Mouse (Mus musculus) R1 (cell line): Measurements from ENCODE around the gene Hmgb2.
A peak's percentile ranks its signal among the peaks of the same experiment; 100 is the strongest.
"Not testable (repeated sequence)": the region's sequence is repeated elsewhere in the genome, so short reads cannot be mapped to it uniquely, and the experiment has no call there.

ENCODE experiments used
- DNase-seq: peaks from one replicate; pipeline ENCODE4 v3.0.0-alpha.2; 2018; ENCODE audit warnings: low read depth, low spot score

The Hmgb2 gene

DNA sequence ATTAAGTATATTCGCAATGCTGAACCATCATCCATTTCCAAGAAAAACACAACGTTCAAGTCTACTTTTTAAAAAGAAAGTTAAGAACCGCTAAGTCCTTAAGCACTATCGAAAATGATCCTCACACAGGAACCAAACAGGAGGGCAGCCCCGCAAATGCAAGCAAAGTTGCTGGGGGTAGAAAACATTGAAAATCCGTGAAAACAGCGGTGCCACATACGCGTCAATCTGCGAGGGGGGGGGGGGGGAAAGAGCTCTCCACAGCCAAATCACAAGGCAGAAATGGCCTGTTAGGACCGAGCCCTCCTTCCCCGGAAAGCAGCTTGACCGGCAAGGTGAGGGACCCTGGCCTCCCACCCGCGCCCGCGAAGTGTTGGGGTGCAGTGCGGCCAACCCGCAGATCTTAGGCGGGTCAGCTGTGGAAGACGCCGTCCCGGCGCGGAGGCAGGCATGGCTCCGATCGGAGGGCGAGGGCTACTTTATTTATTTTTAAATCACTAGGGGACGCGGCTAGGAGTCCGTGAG, 854 bp upstream of the Hmgb2 start:
- no peak for DNase-seq

DNA sequence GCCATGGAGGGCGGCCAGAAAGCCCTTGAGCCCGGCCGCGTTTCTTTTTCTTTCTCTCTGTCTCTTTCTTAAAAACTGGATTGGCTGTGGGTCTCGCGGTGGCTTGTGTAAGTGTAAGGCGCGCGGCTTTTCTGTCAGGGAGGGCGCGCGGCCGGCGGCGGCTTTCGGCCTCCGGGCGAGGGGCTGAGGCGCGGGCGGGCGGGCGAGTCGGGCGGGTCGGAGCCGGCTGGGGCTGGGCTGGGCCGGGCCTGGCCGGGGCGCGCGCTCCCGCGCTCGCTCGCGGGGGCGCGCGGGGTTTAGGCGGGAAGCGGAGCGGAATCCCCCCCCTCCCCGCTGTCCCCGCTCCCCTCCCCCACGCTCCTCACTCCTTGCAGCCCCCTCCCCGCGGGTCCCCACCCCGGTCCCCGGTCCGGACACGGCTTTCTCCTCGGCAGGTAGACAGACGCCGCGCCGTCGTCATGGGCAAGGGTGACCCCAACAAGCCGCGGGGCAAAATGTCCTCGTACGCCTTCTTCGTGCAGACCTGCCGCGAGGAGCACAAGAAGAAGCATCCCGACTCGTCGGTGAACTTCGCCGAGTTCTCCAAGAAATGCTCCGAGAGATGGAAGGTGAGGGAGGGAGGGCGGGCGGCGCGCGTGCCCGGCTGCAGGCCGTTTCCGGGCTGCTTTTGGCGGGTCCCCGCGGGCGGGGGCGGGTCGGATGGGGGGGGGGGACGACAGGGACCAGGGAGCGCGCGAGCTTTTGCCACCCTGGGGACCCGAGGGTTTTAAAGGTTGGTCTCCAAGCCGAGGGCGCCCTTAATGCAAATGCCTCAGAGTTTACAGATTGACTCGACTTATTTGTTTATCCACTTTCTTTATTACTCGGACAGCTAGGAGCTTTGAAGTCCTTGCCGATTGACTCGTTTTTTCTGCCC, 692 bp downstream of the Hmgb2 start:
- DNase-seq: peak; percentile 55

DNA sequence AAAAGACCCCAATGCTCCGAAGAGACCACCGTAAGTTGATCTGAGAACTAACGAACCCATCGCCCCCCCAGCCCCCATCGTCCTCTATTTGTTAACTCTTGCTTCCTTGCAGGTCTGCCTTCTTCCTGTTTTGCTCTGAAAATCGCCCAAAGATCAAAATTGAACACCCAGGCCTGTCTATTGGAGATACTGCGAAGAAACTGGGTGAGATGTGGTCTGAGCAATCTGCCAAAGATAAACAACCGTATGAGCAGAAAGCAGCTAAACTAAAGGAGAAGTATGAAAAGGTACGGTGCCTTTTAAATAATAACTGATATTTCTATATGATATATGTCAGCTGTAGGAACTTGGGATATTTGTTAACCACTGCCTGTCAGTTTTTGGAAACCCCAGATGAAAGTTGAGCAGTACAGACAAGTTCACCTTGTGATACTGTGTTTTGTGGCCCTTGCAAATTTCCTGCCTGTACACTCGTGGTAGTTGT, 1.5 kb downstream of the Hmgb2 start:
- DNase-seq: not testable (repeated sequence)

DNA sequence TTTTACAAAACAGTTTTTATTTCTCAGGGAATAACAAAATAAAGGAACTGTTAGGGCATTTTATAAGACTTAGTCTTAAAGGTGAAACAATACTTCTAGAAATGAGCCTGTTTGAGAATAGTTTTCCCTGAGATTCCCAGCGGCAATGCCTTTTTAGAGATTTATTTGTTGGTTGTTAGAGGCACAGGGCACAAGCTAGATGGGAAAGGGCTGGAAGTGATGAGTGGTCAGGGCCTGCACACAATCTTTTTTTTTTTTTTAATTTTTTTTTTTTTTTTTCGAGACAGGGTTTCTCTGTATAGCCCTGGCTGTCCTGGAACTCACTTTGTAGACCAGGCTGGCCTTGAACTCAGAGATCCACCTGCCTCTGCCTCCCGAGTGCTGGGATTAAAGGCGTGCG, 5.0 kb downstream of the Hmgb2 start:
- not testable (repeated sequence) for DNase-seq

DNA sequence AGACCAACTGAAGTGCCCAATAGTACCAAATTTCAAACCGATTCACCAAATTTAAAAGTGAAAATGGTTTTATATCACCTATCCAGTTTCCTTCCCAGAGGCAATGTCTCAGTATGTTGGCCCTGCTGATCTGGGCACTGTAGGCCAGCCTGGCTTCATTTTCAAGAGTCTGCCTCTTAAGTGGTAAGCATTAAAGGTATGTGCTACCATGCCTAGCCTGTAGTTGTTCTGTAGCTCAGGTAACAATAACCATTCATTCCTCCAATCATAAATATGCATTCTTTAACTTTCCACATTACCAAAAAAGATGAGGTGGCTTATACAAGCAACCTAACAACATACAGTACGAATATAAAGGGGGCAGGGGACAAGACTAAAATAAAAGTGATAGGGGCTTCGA, 6.0 kb downstream of the Hmgb2 start:
- DNase-seq: no peak

DNA sequence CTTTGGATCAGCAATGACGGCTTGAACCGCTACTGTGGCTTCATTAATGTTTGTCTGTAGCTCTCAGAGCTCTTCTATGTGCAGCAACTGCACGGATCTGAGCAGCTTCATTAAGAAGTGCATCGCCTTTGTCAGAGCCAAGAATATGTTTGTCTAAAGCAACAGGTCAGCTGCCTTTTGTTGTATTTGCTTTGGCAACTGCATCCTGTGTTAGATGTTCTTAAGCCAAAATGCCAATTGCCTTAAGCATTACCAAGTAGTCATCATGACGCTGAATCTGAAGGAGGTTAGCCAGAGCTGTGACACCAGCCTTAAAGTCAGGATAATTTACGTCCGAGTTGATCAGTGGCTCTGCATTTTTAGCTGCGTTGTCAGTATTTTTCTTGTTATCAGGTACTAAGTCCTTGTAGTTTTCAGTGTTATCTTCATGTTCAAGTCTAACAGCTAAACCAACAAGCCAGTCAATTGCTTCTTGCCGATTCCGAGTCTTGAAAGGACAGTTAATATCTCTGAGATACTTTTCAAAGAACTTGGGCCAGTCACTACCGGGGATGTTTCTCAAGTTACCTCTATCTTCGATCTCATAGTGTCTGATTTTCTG, 8.6 kb downstream of the Hmgb2 start:
- no peak for DNase-seq

DNA sequence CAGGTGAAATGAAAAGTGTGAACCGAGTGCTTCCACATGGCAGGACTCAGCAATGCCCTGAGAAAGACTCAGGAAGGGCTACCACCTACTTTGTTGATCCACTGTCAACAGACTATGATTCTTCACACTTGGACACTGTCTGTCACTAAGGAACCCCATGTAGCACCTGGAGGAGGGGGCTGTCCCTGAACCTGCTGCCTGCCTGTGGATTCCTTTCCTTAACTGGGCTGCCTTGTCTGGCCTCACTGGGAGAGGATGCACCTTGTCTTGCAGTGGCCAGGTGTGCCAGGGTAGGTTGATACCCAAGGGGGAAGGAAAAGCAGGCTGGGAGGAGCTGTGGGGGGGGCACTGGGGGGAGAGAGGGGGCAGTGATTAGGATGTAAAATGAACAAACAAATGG, 16.3 kb downstream of the Hmgb2 start:
- no peak for DNase-seq

DNA sequence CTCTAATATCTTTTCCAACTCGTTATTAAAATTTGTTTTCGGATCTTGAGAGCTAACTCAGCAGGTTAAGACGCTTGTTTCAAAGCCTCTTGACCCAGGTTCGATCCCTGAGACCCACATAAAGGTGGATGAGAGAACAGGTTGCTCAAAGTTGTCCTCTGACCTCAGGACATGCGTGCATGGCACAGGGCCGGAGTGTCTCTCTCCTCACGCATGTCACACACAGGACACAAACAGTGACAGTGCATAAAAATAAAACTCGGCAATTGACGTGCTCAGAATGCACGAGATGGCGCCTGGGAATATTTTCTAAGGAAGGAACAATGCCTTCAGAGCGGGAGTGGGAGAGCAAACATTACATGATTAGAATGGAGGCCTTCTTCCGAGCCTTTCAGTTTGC, 18.5 kb downstream of the Hmgb2 start:
- DNase-seq: no peak

DNA sequence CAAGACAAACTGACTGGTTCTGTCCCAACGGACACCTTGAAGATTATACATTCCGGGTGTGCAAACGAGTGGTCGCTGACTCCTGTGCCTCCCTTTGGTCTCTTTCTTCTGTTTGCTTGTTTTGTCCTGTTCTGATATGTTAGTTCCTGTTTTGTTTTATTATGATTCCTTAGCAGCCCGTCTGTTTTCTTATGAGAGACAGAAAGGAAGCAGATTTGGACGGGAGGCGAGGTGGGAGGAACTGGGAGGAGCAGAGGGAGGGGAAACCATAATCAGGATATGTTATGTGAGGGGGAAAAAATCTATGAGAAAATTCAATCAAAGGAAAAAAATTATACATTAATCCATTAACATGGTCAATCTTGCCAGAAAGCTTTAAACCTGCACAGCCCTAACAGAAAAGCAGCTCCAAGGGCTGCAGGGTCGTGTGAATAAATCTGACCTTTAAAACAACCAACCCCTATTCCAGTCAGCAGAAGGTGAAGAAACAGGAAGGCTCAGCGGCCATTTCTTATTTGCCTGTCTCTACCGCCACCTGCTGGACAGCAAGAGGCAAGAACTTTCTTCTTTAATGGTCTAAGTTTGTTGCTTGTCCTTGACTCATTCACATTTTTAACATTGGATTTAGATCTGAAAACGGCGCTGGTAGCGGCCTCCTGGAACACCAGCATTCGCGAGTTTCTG, 19.1 kb downstream of the Hmgb2 start:
- peak; percentile 88 for DNase-seq

DNA sequence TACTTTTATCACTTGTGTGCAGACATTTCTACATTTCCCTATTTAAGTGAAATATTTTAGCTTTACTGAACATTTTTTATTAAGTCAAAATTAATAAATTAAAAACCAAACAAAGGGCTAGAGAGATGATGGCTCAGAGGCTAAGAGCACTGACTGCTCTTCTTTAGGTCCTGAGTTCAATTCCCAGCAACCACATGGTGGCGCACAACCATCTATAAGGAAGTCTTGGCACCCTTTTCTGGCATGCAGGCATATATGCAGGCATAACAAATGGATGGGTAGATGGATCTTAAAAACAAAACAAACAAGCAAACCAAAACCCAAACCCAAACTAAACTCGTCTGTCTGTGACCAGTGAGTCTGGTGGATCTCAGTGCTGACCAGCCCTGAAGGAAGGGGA, 20.5 kb downstream of the Hmgb2 start:
- peak; percentile 33 for DNase-seq

DNA sequence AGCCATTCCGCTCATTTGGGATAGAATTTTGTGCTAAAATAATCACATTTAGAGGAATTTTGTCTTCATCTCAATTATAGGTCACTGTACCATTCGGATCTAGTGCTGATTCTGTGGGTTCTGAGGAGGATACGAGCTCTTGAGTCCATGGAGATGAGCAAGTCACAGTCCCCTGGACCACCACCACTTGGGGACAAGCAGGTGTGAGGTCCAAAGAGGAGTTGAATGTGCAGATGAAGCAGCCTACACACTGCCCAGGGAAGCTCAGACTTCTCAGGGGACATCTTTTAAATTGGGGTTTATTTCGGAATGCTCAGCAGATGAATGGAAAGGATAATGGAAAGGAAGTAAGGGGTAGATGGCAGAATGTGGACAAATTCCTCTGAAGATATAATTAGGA, 21.4 kb downstream of the Hmgb2 start:
- DNase-seq: no peak

DNA sequence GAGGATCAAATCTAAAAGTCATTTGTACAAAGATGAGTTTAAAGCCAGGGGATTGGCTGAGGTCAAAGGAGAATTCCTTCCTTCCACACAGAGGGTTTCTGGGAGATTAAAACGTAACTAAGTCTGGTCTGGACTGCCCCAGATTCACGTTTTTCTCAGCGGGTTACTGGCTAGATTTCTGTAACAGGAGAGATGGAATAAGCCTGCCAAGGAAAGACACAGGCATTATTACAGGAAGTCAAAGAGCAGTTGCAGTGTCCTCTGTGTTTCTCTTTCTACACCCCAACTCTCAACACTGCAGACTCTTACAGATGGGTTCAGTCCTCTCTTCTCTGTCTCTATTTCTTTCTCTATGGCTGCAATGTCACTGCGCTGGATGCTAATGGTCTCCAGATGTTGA, 22.8 kb downstream of the Hmgb2 start:
- no peak for DNase-seq

DNA sequence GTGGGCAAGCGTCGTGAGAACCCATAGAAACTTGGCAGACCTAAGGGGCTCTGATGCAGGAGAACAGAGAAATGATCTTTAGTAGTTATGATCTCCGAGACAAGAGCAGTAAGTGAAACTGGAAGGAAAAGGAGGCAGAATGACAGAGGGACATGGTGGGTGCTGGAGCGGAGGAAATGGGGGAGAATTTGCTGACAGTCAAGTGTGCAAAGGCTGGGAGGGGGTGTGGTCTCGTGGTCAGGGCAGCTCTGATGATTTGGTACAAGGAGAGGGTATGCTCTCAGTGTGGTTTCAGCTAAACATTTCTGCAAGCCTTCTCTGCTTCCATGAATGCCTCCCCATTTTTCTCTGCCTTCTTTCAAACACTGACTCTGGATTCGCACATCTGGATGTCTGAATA, 24.5 kb downstream of the Hmgb2 start:
- DNase-seq: no peak

DNA sequence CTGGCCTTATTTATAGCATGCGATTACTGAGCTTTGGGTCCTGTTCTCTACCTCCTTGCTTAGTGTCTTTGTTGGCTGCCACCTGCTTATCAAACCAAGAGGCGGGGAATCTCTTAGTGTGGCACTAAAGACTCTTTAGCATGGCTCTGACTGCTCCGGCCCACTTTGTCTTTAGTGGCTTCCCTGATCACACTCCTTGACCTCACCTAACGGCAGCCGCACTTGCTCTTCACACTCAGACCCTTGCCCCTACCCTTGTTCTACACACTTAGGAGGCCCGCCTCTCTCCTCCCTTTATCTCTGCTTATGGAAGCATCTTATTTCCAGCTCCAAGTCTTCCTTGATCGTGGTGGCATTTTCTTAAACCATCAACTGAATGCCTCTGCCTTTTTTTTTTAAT, 26.9 kb downstream of the Hmgb2 start:
- no peak for DNase-seq

DNA sequence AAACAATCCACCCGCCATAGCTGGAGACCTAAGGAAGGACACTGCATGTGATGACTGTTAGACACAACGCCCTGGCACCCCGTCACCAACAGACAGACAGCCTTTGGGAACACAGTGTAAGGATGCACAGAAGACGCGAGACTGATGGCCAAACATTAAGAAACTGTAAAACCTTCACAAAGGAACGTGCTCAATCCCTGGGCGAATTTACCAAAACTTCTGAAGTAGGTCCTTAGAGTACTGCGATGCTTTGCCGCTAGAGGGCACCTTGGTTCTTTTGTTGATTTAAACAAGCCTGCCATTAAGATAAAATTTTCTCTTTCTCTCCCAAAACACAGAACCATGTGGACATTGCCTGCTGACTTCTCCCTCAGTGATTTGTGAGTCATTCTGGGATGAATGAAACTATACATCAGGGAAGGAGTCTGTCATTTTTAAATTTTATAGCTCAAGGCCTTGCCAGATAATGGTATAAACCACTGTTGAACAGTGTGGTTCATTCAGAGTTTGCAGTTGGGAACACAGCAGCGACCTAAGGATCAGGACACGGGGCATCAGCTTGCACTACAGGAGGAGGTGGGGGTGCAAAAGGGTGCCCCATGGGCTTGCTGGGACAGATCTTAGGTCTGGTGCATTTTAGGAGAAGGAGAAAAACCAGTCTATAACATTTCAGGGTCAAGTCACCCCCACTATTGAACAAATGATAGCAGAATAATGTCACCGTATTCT, 28.6 kb downstream of the Hmgb2 start:
- peak; percentile 71 for DNase-seq

DNA sequence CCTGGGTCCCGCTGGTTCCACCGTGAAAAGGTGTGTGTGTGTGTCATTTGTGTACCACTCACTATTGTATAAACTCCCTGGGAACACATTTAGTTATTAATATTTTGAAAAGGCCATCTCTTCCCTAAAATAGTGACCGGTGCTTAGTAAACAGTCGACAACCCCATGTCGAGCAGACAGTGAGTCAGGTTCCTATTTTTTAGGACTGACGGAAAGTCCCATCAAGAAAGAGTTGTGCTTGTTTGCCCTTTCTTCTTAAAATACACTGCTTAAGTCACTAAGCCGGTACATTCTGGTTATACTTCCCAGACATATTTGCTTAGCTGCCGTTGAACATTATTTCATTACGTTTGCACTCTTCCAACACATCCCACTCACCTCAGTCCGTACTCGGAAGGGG, 29.2 kb downstream of the Hmgb2 start:
- no peak for DNase-seq

DNA sequence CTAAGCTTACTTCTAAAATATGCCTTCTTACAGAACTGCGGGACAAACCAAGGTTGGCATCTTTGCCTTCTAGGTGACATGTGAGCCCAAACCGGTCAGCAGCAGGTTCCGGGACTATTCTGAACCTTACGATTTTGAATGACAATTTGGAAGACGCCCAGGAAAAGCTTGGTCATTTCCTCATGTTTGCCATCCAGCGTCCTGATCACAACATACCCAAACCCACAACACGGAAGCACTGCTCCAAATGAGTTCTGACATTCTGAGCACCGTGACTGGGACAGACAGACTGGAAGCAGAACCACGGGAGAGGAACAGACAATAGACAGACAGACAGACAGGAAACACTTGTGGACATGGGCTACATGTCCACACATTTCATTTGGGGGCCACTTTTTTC, 29.7 kb downstream of the Hmgb2 start:
- no peak for DNase-seq

DNA sequence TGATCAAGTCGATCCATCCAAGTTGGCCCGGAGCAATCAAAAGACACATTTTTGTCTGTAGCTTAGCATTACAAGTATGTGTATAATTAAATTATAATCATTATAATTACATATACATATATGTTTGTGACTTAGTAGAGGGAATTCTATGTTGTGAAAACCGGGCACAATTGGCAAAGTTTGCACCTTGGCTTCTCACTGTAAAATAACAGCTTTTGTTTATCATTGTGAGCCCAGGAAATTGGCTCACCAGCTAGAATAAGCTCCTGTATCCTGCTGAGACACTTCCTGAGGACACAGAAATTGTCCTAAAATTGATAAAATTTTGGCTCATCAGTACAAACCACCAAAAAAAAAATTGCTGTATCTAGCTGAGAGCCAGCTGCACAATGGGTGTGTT, 34.7 kb downstream of the Hmgb2 start:
- DNase-seq: no peak

DNA sequence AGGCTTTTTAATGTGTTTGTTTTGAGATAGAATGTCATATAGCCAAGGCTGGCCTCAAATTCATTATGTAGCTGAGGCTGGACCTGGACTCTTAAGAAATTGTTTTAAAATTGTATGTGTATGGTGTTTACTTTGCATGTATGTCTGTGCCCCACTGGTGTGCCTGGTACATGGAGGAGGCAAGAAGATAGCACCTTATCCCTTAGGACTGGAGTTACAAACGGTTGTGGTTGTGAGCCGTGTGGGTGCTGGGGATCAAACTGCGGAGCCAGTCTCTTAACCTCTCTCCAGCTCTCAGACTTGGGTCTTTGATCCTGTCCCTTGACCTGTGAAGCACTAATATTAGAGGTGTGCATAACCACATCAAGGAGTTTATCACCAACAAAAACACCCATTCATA, 35.1 kb downstream of the Hmgb2 start:
- DNase-seq: no peak

DNA sequence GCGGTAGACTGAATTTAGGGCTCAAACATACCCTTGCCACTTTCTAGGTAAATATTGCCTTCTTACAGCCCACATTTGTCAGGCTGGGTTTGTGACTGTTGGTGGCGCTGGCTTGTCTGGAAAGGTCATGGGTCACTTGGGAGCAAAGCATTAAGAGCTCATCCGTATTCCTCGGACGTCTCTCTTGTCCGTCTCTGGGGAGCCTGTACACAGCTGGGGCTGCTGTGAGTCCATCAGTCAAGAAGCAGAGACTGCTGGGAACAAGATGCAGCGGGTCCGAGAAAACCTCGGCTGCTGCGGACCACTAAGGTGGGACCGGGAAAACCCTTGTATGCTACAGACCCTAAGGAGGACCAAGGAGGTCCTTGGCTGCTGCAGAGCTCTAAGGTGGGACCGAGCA, 35.9 kb downstream of the Hmgb2 start:
- no peak for DNase-seq
